Mouse (Mus musculus) embryonic facial prominence, embryonic 10.5 days (tissue): ENCODE data around the gene Pdzrn3. TPM values are rescaled to one million over a fixed set of nuclear protein-coding genes. Genes with fewer than 3 reads are reported as not detected.

Experiments
- DNase-seq: peaks from one replicate; pipeline ENCODE4 v3.0.0-alpha.2; 2017; ENCODE audit warnings: low spot score
- H3K27ac ChIP-seq: fragments of 300-500 bp; sonication (generic); replicated peaks from 2 replicates; pipeline ENCODE4 v1.5.1; 2016; ENCODE audit warnings: mild to moderate bottlenecking
- H3K27me3 ChIP-seq: fragments of 300-500 bp; sonication (generic); replicated peaks from 2 replicates; pipeline ENCODE4 v1.6.1; 2016; ENCODE audit warnings: low read depth, mild to moderate bottlenecking; ENCODE audit not compliant: poor library complexity, severe bottlenecking
- H3K36me3 ChIP-seq: fragments of 300-500 bp; sonication (generic); replicated peaks from 2 replicates; pipeline ENCODE4 v1.6.1; 2016; ENCODE audit warnings: mild to moderate bottlenecking, moderate library complexity
- H3K4me1 ChIP-seq: fragments of 300-500 bp; sonication (generic); 2 replicates; pipeline ENCODE4 v1.6.1; 2016
- H3K4me3 ChIP-seq: fragments of 300-500 bp; sonication (generic); 2 replicates; pipeline ENCODE4 v1.5.1; 2016; ENCODE audit warnings: mild to moderate bottlenecking, moderate library complexity
- H3K9me3 ChIP-seq: fragments of 300-500 bp; sonication (generic); 2 replicates; pipeline ENCODE4 v1.6.1; 2016; ENCODE audit warnings: mild to moderate bottlenecking
- WGBS: fragments of 180-500 bp; shearing (Covaris S2); methylation state at CpG from one replicate; pipeline ENCODE4 v1.1.7; 2016; 5-methylcytosine and 5-hydroxymethylcytosine counted together
- polyA plus RNA-seq: library from polyadenylated mRNA; unstranded; fragments of >200 nt; fragmentation: Nextera tagmentation; extraction: Ambion mirVana; gene quantifications from 2 replicates; pipeline ENCODE4 v1.2.1, GENCODE M21; 2016

The Pdzrn3 gene
- polyA plus RNA-seq, 1 experiment from 2014 or later = 8.9 TPM

GRCm38 (mm10) chr6:101233680-101234079 lies 144.0 kb downstream of the Pdzrn3 start:
- Histone ChIP-seq H3K4me1 (peaks cover 40% of the 10 kb centered on the region), H3K27ac (no peak overlapping the region)
- DNase-seq = no peak

GRCm38 (mm10) chr6:101227294-101227855 lies 150.3 kb downstream of the Pdzrn3 start:
- 0 out of 2 replicates have a peak, but pooled peaks cover 3% of the 10 kb centered on the region for H3K36me3 ChIP-seq
- no peak overlapping the region for H3K27ac ChIP-seq
- H3K9me3 ChIP-seq = no peaks in the 10 kb centered on the region
- H3K4me3 ChIP-seq = no peak overlapping the region
- WGBS = 34% methylated on average over 8 of the region's 8 CpGs
- DNase-seq = no peak
- H3K27me3 ChIP-seq = no peaks in the 10 kb centered on the region
- H3K4me1 ChIP-seq = peaks cover 13% of the 10 kb centered on the region; the same call in 1 of the 2 replicates

More at GRCm38 (mm10) chr6:101233680-101234079, 144.0 kb downstream of the Pdzrn3 start:
- Histone ChIP-seq H3K36me3 (0 out of 2 replicates have a peak, but pooled peaks cover 3% of the 10 kb centered on the region), H3K9me3 (no peaks in the 10 kb centered on the region), H3K27me3 (no peaks in the 10 kb centered on the region), H3K4me3 (no peak overlapping the region)
- 81% methylated on average over 6 of the region's 6 CpGs for WGBS

- no peak for DNase-seq
- H3K27me3 ChIP-seq = no peaks in the 10 kb centered on the region
- no peaks in the 10 kb centered on the region for H3K9me3 ChIP-seq
- H3K36me3 ChIP-seq = no peaks in the 10 kb centered on the region
- H3K4me3 ChIP-seq = no peak overlapping the region
- no peaks in the 10 kb centered on the region for H3K4me1 ChIP-seq
- no peak overlapping the region for H3K27ac ChIP-seq
- 87% methylated on average over 3 of the region's 3 CpGs for WGBS
Observed at GRCm38 (mm10) chr6:101220307-101220706, 157.4 kb downstream of the Pdzrn3 start.

- H3K27me3 ChIP-seq = no peaks in the 10 kb centered on the region
- no peak overlapping the region for H3K4me3 ChIP-seq
- H3K9me3 ChIP-seq = no peaks in the 10 kb centered on the region
- DNase-seq = no peak
- 92% methylated on average over 3 of the region's 3 CpGs for WGBS
- H3K4me1 ChIP-seq = no peaks in the 10 kb centered on the region
- H3K27ac ChIP-seq = no peak overlapping the region
- no peaks in the 10 kb centered on the region for H3K36me3 ChIP-seq
Observed at GRCm38 (mm10) chr6:101219004-101219403, 158.7 kb downstream of the Pdzrn3 start.

- 74% methylated on average over 4 of the region's 4 CpGs for WGBS
- Histone ChIP-seq H3K27ac (no peak overlapping the region), H3K27me3 (no peaks in the 10 kb centered on the region), H3K4me1 (no peaks in the 10 kb centered on the region), H3K4me3 (no peak overlapping the region), H3K9me3 (no peaks in the 10 kb centered on the region), H3K36me3 (no peaks in the 10 kb centered on the region)
- DNase-seq = no peak
Observed at GRCm38 (mm10) chr6:101218197-101218596, 159.5 kb downstream of the Pdzrn3 start.

- H3K27ac ChIP-seq = no peak overlapping the region
- DNase-seq = no peak
- peaks cover 2% of the 10 kb centered on the region; the same call in 1 of the 2 replicates for H3K4me1 ChIP-seq
- WGBS = 67% methylated on average over 6 of the region's 6 CpGs
- H3K27me3 ChIP-seq = no peaks in the 10 kb centered on the region
- no peaks in the 10 kb centered on the region for H3K9me3 ChIP-seq
- no peaks in the 10 kb centered on the region for H3K36me3 ChIP-seq
- no peak overlapping the region for H3K4me3 ChIP-seq
Observed at GRCm38 (mm10) chr6:101217756-101218155, 159.9 kb downstream of the Pdzrn3 start.

GRCm38 (mm10) chr6:101215436-101215791 lies 162.3 kb downstream of the Pdzrn3 start:
- no peak for DNase-seq
- no peak overlapping the region for H3K4me3 ChIP-seq
- WGBS = 80% methylated on average over 16 of the region's 16 CpGs
- H3K27ac ChIP-seq = no peak overlapping the region
- H3K9me3 ChIP-seq = no peaks in the 10 kb centered on the region
- peaks cover 3% of the 10 kb centered on the region; the same call in 1 of the 2 replicates for H3K4me1 ChIP-seq
- H3K27me3 ChIP-seq = no peaks in the 10 kb centered on the region
- H3K36me3 ChIP-seq = no peaks in the 10 kb centered on the region

GRCm38 (mm10) chr6:101214734-101215435 lies 162.8 kb downstream of the Pdzrn3 start:
- Histone ChIP-seq H3K9me3 (no peaks in the 10 kb centered on the region), H3K36me3 (no peaks in the 10 kb centered on the region), H3K4me1 (peaks cover 3% of the 10 kb centered on the region; the same call in 1 of the 2 replicates), H3K27me3 (no peaks in the 10 kb centered on the region), H3K27ac (no peak overlapping the region), H3K4me3 (no peak overlapping the region)
- DNase-seq = no peak
- 92% methylated on average over 8 of the region's 8 CpGs for WGBS

- no peaks in the 10 kb centered on the region for H3K36me3 ChIP-seq
- H3K9me3 ChIP-seq = no peaks in the 10 kb centered on the region
- no peak overlapping the region for H3K27ac ChIP-seq
- peaks cover 3% of the 10 kb centered on the region; the same call in 1 of the 2 replicates for H3K4me1 ChIP-seq
- H3K4me3 ChIP-seq = no peak overlapping the region
- 89% methylated on average over 5 of the region's 5 CpGs for WGBS
- H3K27me3 ChIP-seq = no peaks in the 10 kb centered on the region
- no peak for DNase-seq
Observed at GRCm38 (mm10) chr6:101213066-101213465, 164.6 kb downstream of the Pdzrn3 start.

- no peak for DNase-seq
- Histone ChIP-seq H3K4me1 (peaks cover 3% of the 10 kb centered on the region; the same call in 1 of the 2 replicates), H3K4me3 (no peak overlapping the region), H3K27ac (no peak overlapping the region), H3K27me3 (no peaks in the 10 kb centered on the region), H3K36me3 (no peaks in the 10 kb centered on the region), H3K9me3 (no peaks in the 10 kb centered on the region)
- WGBS = 94% methylated on average over 6 of the region's 6 CpGs
Observed at GRCm38 (mm10) chr6:101212086-101212485, 165.6 kb downstream of the Pdzrn3 start.

GRCm38 (mm10) chr6:101211361-101211841 lies 166.3 kb downstream of the Pdzrn3 start:
- Histone ChIP-seq H3K27me3 (no peaks in the 10 kb centered on the region), H3K4me3 (no peak overlapping the region), H3K36me3 (no peaks in the 10 kb centered on the region), H3K27ac (no peak overlapping the region), H3K4me1 (peaks cover 3% of the 10 kb centered on the region; the same call in 1 of the 2 replicates), H3K9me3 (no peaks in the 10 kb centered on the region)
- no peak for DNase-seq
- 93% methylated on average over 8 of the region's 8 CpGs for WGBS

GRCm38 (mm10) chr6:101198943-101199298 lies 178.8 kb downstream of the Pdzrn3 start:
- H3K4me1 ChIP-seq = peaks cover 52% of the 10 kb centered on the region
- DNase-seq = peak; percentile 23
- H3K27me3 ChIP-seq = 0 out of 2 replicates have a peak, but pooled peaks cover 7% of the 10 kb centered on the region
- H3K9me3 ChIP-seq = no peaks in the 10 kb centered on the region
- no peaks in the 10 kb centered on the region for H3K36me3 ChIP-seq
- 18% methylated on average over 8 of the region's 8 CpGs for WGBS
- peak overlapping the region; percentile 60 for H3K27ac ChIP-seq
- peak overlapping the region; percentile 51 for H3K4me3 ChIP-seq
